Mouse (Mus musculus): ENCODE results near the gene Cope. TPM values are rescaled to one million over a fixed set of nuclear protein-coding genes. Genes with fewer than 3 reads are reported as not detected.

The Cope gene
- polyA plus RNA-seq, 1 experiment from 2014 or later = 309 TPM

DNA sequence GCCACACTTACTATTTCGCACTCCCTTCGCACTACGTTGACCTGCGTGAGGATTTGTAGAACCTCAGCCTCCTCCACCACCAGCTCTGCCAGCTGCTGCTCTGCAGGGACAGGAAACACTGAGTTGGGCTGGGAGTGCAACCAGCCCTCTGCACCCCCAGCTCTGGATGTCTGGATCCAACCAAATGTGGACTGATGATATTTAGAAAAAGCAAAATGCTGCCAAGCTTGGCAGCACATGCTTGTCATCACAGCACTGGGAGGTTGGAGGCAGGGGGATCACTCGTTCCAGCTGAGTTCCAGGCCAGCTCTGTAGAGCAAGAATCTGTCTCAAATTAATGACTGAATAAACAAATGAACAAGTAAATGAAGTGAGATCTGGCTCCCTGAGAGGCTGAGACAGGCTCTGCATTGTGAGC is 8.3 kb upstream of the Cope start:
- no peak for TF ChIP-seq CTCF (IDR thresholded peaks at IDR 0.05; ENCODE audit: low read depth)
- Histone ChIP-seq H3K36me3 (ENCODE audit: insufficient read depth, low read length) (peaks cover 62% of the 10 kb centered on the region), H3K4me2 (ENCODE audit: low read length) (no peak overlapping the region), H3K4me3 (replicated peaks; ENCODE audit: low read depth, low read length) (no peak overlapping the region), H3K9ac (ENCODE audit: low read depth, low read length) (no peak overlapping the region), H3K27me3 (ENCODE audit: insufficient read depth, low read length) (no peaks in the 10 kb centered on the region), H3K27ac (no peak overlapping the region), H3K9me3 (replicated peaks; ENCODE audit: low read length) (no peaks in the 10 kb centered on the region), H3K4me1 (replicated peaks; ENCODE audit: insufficient read depth, low read length) (no peaks in the 10 kb centered on the region)
- DNase-seq (ENCODE audit: low spot score) (no peak), ATAC-seq (replicated peaks; ENCODE audit: low FRiP score, low read depth) (no peak)
- WGBS = 44% methylated on average over 5 of the region's 5 CpGs

DNA sequence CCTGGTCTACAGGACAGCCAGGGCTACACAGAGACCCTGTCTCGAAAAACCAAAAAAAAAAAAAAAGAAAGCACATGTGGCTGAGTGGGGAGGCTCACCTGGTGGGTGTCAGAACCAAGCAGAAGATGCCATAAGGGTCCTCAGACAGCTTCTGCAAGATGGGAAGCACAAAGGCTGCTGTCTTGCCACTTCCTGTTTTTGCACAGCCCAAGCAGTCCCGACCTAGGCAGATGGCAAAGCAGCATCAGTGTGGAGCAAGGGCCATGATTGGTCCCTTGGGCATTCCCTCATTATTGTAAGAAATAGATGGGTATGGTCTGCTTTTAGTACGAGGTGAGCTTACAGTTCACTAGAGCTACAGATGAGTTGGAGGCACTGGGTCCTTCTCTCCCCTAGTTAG is 1.4 kb upstream of the Cope start:
- ATAC-seq (replicated peaks; ENCODE audit: low FRiP score, low read depth) = no peak
- no peak for TF ChIP-seq CTCF (IDR thresholded peaks at IDR 0.05; ENCODE audit: low read depth)
- H3K9me3 ChIP-seq (replicated peaks; ENCODE audit: low read length) = no peaks in the 10 kb centered on the region
- peaks cover 17% of the 10 kb centered on the region; the same call in 1 of the 2 replicates for H3K4me1 ChIP-seq (replicated peaks; ENCODE audit: insufficient read depth, low read length)
- H3K36me3 ChIP-seq (ENCODE audit: insufficient read depth, low read length) = peaks cover 36% of the 10 kb centered on the region
- H3K9ac ChIP-seq (ENCODE audit: low read depth, low read length) = no peak overlapping the region
- DNase-seq (ENCODE audit: low spot score) = no peak
- H3K4me3 ChIP-seq (replicated peaks; ENCODE audit: low read depth, low read length) = no peak overlapping the region
- 76% methylated on average over 3 of the region's 3 CpGs for WGBS
- H3K27ac ChIP-seq = no peak overlapping the region
- H3K4me2 ChIP-seq (ENCODE audit: low read length) = no peak overlapping the region
- H3K27me3 ChIP-seq (ENCODE audit: insufficient read depth, low read length) = no peaks in the 10 kb centered on the region

DNA sequence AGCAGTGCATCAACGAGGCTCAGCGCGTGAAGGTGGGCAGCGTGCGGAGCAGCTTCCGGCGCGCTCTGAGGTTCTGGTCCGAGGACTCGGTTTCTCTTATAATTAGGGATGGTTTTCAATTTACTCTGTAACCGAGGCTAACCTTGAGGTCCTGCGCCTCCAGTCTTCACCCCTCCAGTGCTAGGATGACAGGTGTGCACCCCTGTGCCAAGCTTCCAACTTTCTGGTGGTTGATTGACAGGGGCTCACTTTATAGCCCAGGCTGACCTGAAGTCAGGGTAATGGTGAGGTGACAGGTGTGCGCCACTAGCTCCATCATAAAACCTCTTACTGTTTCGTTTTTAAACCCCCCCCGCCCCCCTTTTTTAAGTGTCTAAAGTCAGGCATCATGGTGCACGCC is 583 bp downstream of the Cope start:
- DNase-seq (ENCODE audit: low spot score) (no peak), ATAC-seq (replicated peaks; ENCODE audit: low FRiP score, low read depth) (peak; percentile 45)
- WGBS = 4% methylated on average over 16 of the region's 16 CpGs
- H3K9me3 ChIP-seq (replicated peaks; ENCODE audit: low read length) = no peaks in the 10 kb centered on the region
- no peak for TF ChIP-seq CTCF (IDR thresholded peaks at IDR 0.05; ENCODE audit: low read depth)
- peak overlapping the region; percentile 94 for H3K4me3 ChIP-seq (replicated peaks; ENCODE audit: low read depth, low read length)
- peaks cover 17% of the 10 kb centered on the region; the same call in 1 of the 2 replicates for H3K4me1 ChIP-seq (replicated peaks; ENCODE audit: insufficient read depth, low read length)
- peaks cover 31% of the 10 kb centered on the region for H3K36me3 ChIP-seq (ENCODE audit: insufficient read depth, low read length)
- peak overlapping the region; percentile 86 for H3K9ac ChIP-seq (ENCODE audit: low read depth, low read length)
- peak overlapping the region; percentile 92 for H3K4me2 ChIP-seq (ENCODE audit: low read length)
- no peaks in the 10 kb centered on the region for H3K27me3 ChIP-seq (ENCODE audit: insufficient read depth, low read length)
- peak overlapping the region; percentile 73 for H3K27ac ChIP-seq

DNA sequence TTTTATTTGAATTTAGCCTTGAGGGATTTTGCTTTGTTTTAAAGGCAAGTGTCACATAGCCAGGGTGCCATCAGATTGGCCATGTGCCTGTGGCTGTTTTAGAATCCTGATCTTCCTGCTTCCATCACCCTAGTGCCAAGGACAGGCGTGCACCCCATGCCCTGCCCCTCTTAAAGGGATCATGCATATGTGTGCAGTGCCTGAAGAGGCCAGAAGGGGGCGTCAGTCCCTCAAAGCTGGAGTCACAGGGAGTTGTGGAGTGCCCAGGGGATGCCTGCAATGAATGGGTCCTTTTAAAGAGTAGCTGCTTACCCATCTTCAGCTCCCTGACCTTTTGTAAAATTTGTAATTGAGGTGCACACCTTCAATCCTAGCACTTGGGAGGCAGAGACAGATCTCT is 7.0 kb downstream of the Cope start:
- no peak overlapping the region for H3K4me3 ChIP-seq (replicated peaks; ENCODE audit: low read depth, low read length)
- peak; percentile 63 for TF ChIP-seq CTCF (IDR thresholded peaks at IDR 0.05; ENCODE audit: low read depth)
- H3K27ac ChIP-seq = no peak overlapping the region
- no peaks in the 10 kb centered on the region for H3K4me1 ChIP-seq (replicated peaks; ENCODE audit: insufficient read depth, low read length)
- peaks cover 55% of the 10 kb centered on the region; the same call in 1 of the 2 replicates for H3K36me3 ChIP-seq (ENCODE audit: insufficient read depth, low read length)
- 35% methylated on average over 2 of the region's 2 CpGs for WGBS
- no peak overlapping the region for H3K9ac ChIP-seq (ENCODE audit: low read depth, low read length)
- H3K4me2 ChIP-seq (ENCODE audit: low read length) = no peak overlapping the region
- ATAC-seq (replicated peaks; ENCODE audit: low FRiP score, low read depth) = no peak
- no peaks in the 10 kb centered on the region for H3K27me3 ChIP-seq (ENCODE audit: insufficient read depth, low read length)
- H3K9me3 ChIP-seq (replicated peaks; ENCODE audit: low read length) = no peaks in the 10 kb centered on the region
- DNase-seq (ENCODE audit: low spot score) = no peak

DNA sequence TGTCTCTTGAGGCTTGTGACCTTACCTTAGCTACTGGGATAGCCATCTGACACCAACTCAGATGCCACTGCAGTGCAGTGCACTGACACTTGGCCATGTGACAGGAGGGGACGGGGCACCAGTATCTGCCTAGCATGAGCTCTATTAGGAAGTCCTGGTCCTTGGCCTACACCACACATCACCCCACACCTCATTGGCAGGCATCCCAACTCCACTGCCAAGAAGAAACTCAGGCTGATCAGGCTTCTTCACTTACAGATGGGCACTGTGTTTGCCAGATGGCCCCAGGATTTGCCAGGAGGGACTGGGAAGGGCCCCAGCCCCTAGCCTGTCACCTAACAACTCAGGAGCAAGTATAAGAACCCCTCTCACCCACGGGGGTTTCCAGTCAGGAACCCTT is 11.1 kb downstream of the Cope start:
- Histone ChIP-seq H3K9ac (ENCODE audit: low read depth, low read length) (no peak overlapping the region), H3K27me3 (ENCODE audit: insufficient read depth, low read length) (no peaks in the 10 kb centered on the region), H3K27ac (no peak overlapping the region), H3K4me1 (replicated peaks; ENCODE audit: insufficient read depth, low read length) (peaks cover 20% of the 10 kb centered on the region), H3K4me2 (ENCODE audit: low read length) (no peak overlapping the region), H3K36me3 (ENCODE audit: insufficient read depth, low read length) (peaks cover 32% of the 10 kb centered on the region; the same call in 1 of the 2 replicates), H3K9me3 (replicated peaks; ENCODE audit: low read length) (no peaks in the 10 kb centered on the region), H3K4me3 (replicated peaks; ENCODE audit: low read depth, low read length) (no peak overlapping the region)
- DNase-seq (ENCODE audit: low spot score) (no peak), ATAC-seq (replicated peaks; ENCODE audit: low FRiP score, low read depth) (no peak)
- no peak for TF ChIP-seq CTCF (IDR thresholded peaks at IDR 0.05; ENCODE audit: low read depth)
- 81% methylated on average over 2 of the region's 2 CpGs for WGBS

DNA sequence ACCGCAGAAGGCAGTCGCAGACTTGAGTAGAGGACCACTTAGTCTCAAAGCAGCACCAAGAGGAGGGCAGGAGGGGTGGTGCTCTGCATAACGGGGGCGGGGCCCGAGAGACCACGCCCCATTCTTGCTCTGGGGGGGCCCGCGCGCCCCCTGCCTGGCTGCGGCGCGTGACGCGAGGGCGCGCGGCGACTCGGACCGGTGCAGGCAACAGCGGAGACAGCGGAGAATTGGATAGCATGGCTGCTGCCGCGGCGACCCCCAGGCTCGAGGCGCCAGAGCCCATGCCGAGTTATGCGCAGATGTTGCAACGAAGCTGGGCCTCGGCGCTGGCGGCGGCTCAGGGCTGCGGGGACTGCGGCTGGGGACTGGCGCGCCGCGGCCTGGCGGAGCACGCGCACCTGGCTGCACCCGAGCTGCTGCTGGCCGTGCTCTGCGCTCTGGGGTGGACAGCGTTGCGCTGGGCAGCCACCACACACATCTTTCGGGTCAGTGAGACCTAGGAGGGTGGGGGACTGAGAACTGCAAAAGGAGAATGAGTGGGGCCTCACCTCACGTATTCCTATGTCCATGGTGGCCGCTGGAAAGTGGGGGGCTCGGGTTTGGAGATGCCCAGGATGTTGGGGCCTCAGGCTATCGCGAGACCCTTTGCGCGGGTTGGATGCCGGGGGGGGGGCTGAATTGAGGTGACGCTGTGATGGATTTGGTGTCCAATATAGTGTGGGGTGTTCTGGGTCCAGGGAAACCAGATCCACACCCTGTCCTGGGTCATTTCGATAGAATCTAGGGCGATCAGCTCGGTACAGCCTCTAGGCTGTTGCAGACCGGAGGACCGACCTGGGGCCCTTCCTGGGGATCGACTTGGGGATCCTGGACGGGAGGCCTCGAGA is 13.5 kb downstream of the Cope start, which contains the start of gene Cers1:
Cers1 (plus strand) TSS at position 152 of the 887 bp plus-strand sequence.
- peak; percentile 55 for ATAC-seq (replicated peaks; ENCODE audit: low FRiP score, low read depth)
- 2% methylated on average over 66 of the region's 66 CpGs for WGBS
- Histone ChIP-seq H3K4me3 (replicated peaks; ENCODE audit: low read depth, low read length) (peak within 1 kb of the TSS; percentile 53), H3K4me2 (ENCODE audit: low read length) (peak within 1 kb of the TSS; percentile 74), H3K27me3 (ENCODE audit: insufficient read depth, low read length) (no peaks in the 10 kb centered on the region), H3K36me3 (ENCODE audit: insufficient read depth, low read length) (peaks cover 17% of the 10 kb centered on the region; the same call in 1 of the 2 replicates), H3K9me3 (replicated peaks; ENCODE audit: low read length) (no peaks in the 10 kb centered on the region), H3K4me1 (replicated peaks; ENCODE audit: insufficient read depth, low read length) (peaks cover 20% of the 10 kb centered on the region), H3K9ac (ENCODE audit: low read depth, low read length) (peak within 1 kb of the TSS; percentile 51), H3K27ac (no peak within 1 kb of the TSS)
- peak; percentile 73 for DNase-seq (ENCODE audit: low spot score)
- no peak for TF ChIP-seq CTCF (IDR thresholded peaks at IDR 0.05; ENCODE audit: low read depth)

Measured in kidney, postnatal 0 days (tissue).